Mouse (Mus musculus) left cerebral cortex, postnatal 4 days (tissue): ENCODE data around the gene Gab3. TPM values are rescaled to one million over a fixed set of nuclear protein-coding genes. Genes with fewer than 3 reads are reported as not detected.
A peak's percentile ranks its signal among the peaks of the same experiment; 100 is the strongest.

ENCODE experiments used
- DNase-seq: peaks from one replicate; pipeline ENCODE4 v3.0.0-alpha.2; 2022
- intact Hi-C: fragments of 180-260 bp; cut with DNase I; formaldehyde crosslinking; loops from one replicate; pipeline ENCODE4 v1.15.1; 2025
- total RNA-seq, 2 experiments: library from RNA; stranded (reverse); gene quantifications; 2 replicates each; pipeline ENCODE4 v1.2.3; 2021

The Gab3 gene
- total RNA-seq = 1 to 10 TPM; 1.7 to 2.1 TPM

GRCm38 (mm10) chrX:75084774-75085508 lies at the start of gene Gab3:
TSS of gene Gab3 (minus strand) at chrX:75085458.
- peak; percentile 45 for DNase-seq
- intact Hi-C loops = no loop called here

- DNase-seq = peak; percentile 80
- intact Hi-C loops = no loop called here
These were observed 45.4 kb upstream of the Gab3 start, which contains the start of gene Mpp1 for GRCm38 (mm10) chrX:75130467-75131160. TSS of gene Mpp1 (minus strand) at chrX:75131016.

- no peak for DNase-seq
- intact Hi-C loops = no loop called here
These were observed 44.2 kb upstream of the Gab3 start for GRCm38 (mm10) chrX:75129474-75129873.

GRCm38 (mm10) chrX:75128333-75128980 lies 43.2 kb upstream of the Gab3 start:
- no peak for DNase-seq
- intact Hi-C loops = no loop called here

DNA sequence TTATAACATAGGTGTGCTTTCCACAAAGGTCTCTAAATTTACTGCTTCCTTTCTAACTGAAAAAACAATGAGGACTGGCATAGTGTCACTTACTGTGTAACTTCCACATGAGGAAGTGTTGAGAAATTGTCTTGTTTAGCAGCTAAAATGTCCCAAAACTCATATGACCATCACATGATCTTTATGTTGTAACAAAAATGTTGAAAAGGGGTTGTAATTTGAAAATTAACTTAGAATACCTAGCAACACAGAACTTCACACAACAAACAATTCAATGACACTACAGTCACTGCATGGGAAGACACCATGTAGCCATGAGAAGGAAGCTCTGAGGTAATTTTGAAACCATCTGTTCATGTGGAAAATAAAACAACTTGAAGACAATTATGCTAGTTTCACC lies 41.6 kb upstream of the Gab3 start:
- intact Hi-C loops = no loop called here
- no peak for DNase-seq

DNA sequence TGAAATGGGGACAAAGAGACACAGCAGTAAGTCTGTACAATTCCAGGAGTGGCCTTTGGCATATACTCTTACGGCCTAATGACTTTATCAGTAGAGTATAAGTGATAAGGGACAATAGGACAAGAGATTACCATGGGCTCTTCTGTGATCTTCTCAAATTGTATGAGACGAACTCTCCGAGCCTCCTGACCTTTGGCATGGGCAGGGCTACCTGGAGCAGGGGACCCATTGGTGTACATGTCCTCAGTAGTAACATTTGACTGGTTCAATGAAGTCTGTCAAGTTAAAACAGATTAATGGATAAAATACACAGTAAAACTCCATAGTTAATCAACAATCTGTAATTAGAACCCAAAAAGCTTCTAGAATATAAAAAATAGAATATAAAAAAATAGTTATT lies 40.3 kb upstream of the Gab3 start:
- no peak for DNase-seq
- intact Hi-C loops = no loop called here

GRCm38 (mm10) chrX:75115550-75115949 lies 30.3 kb upstream of the Gab3 start:
- intact Hi-C loops = no loop called here
- no peak for DNase-seq

DNA sequence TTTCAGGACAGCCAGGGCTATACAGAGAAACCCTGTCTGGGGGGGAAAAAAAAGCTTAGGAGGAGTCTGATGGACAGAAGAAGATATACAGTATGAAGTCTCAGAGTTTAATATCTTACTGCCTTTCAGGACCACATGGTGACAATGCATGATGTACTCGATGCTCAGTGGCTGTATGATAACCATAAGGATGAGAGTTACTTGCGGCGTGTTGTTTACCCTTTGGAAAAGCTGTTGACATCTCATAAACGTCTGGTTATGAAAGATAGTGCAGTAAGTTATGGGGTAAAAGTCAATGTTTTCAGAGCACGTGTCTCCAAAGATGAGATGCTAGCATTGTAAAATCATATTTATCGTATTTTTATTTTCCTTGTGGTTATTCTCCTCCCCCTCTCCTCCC lies 17.0 kb upstream of the Gab3 start:
- intact Hi-C loops = no loop called here
- no peak for DNase-seq

DNA sequence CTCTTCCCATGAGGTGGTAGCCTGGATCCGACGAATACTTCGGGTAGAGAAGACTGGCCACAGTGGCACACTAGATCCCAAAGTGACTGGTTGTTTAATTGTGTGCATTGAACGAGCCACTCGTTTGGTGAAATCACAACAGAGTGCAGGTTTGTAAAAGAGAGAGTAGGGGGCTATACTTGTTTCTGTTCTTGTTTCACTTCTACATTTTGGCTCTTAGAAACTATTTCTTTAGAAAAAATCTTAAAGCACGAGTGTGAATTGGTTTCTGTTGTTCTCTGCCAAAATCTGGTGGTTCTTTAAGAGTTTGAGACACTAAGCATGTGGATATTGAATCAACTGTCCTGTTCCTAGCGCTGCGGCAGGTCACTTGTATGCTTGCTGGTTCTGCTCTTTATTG lies 13.5 kb upstream of the Gab3 start:
- intact Hi-C loops = no loop called here
- DNase-seq = no peak

GRCm38 (mm10) chrX:75096163-75096770 lies 11.0 kb upstream of the Gab3 start:
- DNase-seq = peak; percentile 1
- intact Hi-C loops = no loop called here

- DNase-seq = peak; percentile 97
- intact Hi-C loops = no loop called here
These were observed 10.3 kb upstream of the Gab3 start, which contains the start of gene Dkc1 for GRCm38 (mm10) chrX:75095369-75096162. TSS of gene Dkc1 (plus strand) at chrX:75095854.

DNA sequence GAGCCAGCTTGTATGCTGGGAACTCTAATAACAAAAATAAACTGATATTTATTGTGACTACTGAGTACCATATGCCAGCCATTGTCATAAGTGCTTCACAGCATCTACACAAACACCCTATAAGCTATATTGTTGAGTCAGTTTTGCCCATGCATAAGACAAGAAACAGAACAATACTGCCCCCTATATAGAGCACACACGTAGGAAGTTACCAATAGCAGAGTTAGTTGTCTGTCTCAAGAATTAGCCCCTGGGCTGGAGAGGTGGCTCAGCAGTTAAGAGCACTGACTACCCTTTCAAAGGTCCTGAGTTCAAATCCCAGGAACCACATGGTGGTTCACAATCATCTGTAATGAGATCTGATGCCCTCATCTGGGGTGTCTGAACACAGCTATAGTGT lies 396 bp upstream of the Gab3 start:
- intact Hi-C loops = no loop called here
- DNase-seq = no peak

DNA sequence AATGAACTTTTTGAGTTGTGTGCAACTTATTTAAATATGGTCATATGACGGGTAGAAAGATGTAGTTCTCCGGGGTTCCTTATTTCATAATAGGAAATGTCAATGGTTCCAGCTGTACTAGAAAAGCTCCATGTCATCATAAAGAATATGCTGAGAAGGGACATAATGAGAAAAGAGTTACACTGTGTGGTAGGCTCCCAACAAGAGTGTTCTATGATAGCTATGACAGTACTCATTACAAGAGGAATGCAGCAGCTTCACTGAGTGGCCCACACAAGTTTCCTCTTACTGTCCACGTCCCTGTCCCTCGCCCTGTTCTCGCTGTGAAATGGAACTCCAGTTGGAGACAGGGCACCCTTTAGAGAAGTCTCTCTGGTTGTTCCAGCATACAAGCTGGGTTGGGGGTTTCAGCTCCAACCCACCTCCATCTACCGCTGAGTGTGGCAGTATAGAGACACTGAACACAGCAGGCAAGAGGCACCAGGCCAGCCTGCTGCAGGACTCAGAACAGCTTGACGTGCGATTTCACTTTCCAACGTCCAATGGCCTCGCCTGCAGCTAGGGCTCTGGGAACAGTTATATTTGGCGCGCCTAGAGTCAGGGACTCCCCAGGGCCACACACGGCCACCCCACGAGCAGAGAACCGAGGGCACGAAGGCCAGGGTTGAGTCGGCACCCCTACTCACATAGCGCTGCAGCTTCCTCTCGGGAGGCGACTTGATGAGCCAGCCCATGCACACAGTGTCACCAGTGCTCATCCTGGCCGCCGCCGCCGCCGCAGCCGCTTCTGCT lies 1.1 kb downstream of the Gab3 start:
- DNase-seq = peak; percentile 4
- intact Hi-C loops = no loop called here

GRCm38 (mm10) chrX:75082351-75082750 lies 2.9 kb downstream of the Gab3 start:
- intact Hi-C loops = no loop called here

DNA sequence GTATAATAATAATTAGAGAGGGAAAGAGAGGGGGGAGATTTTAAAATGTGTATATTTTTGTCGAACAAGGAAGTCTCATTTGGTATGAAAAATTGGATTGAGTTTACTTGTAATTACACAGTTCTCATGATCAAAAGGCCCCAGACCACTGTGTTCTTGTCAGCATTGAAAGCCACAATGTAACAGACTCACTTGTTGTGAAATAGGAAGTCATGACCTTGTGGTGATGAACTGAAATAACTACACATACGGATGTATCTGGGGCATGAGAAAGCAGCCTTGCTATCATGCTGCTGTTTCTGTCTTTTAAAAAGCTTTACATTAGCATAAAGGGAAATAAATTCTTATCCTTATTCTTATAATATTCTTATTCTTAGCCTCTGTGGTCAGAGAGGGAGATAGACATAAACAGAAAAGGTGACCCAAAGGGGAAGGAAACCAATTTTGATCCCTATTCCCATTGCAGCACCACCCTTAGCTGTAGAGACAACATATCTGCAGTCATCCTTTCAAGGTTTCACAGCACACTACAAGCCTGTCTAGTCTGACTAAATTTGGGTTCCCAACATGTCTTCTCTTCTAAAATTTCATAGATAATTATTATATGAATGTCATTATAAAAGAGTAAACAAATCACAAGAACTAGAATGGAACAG lies 29.0 kb downstream of the Gab3 start:
- intact Hi-C loops = no loop called here
- DNase-seq = no peak

More at GRCm38 (mm10) chrX:75082351-75082750, 2.9 kb downstream of the Gab3 start:
- DNase-seq = peak; percentile 8

DNA sequence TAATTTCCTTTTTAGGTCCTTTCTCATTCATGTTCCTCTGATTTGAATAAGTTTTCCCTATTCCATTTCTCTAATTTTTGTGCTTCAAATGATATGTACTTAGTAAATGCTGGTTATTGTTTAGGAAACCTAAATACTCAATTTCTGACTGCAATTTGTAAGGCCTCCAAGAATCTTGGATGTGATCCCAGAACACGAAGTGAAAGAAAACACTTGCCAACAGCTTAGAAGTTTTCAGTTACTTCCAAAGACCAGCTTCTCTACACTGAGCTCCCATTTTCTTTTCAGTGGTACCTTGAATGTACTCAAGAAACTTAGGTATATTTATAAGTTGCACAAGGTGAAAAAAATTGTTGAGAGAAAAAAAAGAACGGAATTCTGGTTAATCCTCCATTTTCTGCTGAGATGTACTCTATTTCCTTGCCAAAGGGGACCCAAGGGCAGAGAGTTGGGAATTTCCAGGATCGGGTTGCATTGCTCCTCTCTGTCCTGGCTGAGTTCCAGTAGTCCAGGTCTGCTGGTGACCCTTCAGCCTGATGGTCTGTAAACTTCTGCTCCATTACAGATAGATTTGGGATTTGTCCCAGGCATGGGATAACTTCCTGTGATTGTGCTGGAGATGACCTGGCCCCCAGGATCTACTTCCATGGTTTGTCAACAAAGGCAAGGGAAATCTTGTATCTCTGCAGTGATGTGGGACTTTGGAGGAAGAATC lies 38.2 kb downstream of the Gab3 start:
- no peak for DNase-seq
- intact Hi-C loops = no loop called here

DNA sequence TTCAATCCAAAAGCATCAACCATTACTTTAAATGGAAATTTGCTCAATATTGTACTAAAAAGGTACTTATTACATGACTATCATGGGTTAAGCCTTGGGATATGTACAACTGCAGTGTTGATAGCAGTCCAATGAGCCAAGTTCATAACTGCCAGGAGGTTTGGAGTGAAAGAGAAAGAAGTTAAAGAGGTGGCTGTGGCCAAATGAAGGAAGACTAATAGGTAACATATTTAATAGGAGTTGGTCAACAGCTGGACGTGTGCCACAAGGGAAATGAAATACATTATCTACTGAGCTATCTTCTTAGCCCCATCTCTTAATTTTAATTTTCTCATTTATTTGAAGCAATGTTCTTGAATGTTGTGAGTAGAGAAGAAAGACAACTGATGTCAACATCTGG lies 39.3 kb downstream of the Gab3 start:
- DNase-seq = no peak
- intact Hi-C loops = no loop called here

GRCm38 (mm10) chrX:75044595-75044994 lies 40.7 kb downstream of the Gab3 start:
- no peak for DNase-seq
- intact Hi-C loops = no loop called here

GRCm38 (mm10) chrX:75036626-75037025 lies 48.6 kb downstream of the Gab3 start:
- DNase-seq = no peak
- intact Hi-C loops = no loop called here
